Mouse (Mus musculus): ENCODE data around the gene Aldh1a3. TPM values are rescaled to one million over a fixed set of nuclear protein-coding genes. Genes with fewer than 3 reads are reported as not detected.

The Aldh1a3 gene
- 3.9 and 4.7 TPM in 2 replicates for polyA plus RNA-seq (2015; fragmentation: Nextera tagmentation; extraction: Ambion mirVana)

DNA sequence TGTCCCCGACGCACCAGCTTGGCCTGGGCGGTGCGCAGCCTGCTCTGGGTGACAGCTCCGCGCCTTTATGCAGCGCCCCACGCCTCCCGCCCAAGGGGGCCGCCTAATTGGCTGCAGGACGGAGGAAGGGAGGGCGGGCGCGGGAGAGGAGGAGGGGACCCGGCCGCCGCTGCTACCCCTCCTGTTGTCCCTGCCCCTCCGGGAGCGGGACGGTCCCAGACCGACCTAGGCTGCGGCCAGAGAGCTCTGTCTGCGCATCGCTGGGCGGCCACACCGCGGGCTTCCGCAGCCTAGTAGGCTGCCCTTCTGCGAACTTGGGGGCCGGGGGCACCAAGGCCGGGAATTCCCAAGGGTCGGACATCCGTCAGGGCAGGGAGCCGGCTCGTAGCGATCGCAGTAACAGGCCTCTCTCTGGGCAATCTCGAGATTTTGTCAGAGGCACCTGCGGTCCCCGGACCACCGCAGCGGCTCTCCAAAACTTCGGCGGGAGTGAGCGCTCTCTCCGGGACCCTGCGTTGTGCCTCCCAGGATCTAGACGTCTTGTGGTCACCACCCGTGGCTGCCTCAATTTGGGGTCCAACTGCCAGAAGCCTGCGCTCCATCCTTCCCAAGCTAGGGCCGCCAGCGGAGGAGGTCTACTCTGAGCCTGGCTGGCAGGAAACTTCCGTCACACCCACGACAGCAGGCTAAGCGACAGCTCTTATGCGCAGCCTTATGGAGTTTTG lies at the start of gene Aldh1a3:
Aldh1a3 (minus strand) TSS at position 81 of the 725 bp plus-strand sequence.

DNA sequence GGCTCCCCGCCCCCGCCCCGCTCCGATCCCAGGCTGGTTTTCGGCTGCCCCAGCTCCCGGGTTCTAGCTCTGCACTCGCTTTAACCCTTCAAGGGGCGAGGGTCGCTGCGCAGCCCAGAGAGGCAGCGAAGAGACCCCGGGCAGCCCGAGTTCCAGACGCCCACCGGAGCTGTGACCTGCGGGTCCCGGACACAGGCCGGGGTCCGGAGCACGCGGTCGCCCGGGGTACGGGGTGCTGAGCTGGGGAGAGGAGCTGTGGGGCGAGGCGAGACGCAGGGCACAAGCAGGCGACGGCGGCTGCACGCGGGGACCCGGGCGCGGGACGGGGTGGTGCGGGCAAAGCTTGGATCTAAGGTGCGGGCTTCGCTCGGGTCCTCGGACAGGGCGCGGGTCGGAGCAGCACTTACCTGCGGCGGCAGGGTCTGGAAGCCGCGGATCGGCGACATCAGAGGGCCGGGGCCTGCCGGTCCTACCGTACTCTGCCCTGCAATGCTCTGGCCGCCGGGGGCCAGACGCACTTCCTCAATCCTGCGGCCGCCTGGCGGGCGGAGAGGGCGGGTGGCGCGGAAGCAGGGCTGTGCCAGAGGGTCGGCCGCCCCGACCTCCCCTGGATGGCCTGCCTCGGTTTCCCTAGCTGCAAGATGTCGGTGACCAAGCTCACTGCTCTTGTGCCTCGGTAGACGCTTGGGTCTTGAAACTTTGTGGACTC lies 39.4 kb downstream of the Aldh1a3 start, which contains the start of gene Lrrk1:
Lrrk1 (minus strand) TSS at position 538 of the 709 bp plus-strand sequence.

DNA sequence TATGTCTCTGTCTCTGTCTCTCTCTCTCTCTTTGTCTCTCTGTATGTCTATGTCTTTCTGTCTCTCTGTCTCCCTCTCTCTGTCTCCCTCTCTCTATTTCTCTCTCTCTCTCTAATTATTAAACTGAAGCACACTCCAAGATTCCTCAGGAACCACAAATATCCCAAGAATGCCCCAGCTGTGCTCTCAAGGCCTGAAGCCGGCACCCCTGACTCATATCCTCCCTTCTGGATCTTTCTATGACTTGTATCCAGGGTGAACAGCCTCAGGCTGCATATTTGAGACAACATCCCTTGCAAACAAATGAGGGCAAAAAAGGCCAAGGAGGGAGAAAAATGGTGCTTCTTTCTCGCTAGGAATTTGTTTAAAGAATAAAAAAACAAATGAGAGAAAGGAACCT lies 61.4 kb downstream of the Aldh1a3 start, which contains the start of gene Gm10974:
Gm10974 (plus strand) TSS at position 2 of the 400 bp plus-strand sequence.

Small RNA genes within 50 kb of the gene (microRNA-seq; reads per million reads assigned to microRNA genes)
- gene Mir7057: not detected

Other genes starting within 250 kb of the Aldh1a3 start
- not detected in 2 replicates for gene Gm10974, start 61.6 kb downstream of the Aldh1a3 start, polyA plus RNA-seq (2015; fragmentation: Nextera tagmentation; extraction: Ambion mirVana)
- 18.5 and 19.4 TPM in 2 replicates for gene Lrrk1, start 39.2 kb downstream of the Aldh1a3 start, polyA plus RNA-seq (2015; fragmentation: Nextera tagmentation; extraction: Ambion mirVana)

Data from urinary bladder, postnatal 0 days (tissue).